Mouse (Mus musculus) kidney, adult 2 months (tissue): ENCODE results near the gene Timm44. TPM values are rescaled to one million over a fixed set of nuclear protein-coding genes. Genes with fewer than 3 reads are reported as not detected.

Experiments
- DNase-seq: peaks from one replicate; pipeline ENCODE4 v3.0.0; 2021
- H3K27ac ChIP-seq: fragments of 200-500 bp; 2 replicates; pipeline ENCODE4 v1.5.1; 2012; ENCODE audit warnings: low read depth, low read length, control low read depth, inconsistent platforms; ENCODE audit not compliant: insufficient read depth
- H3K27me3 ChIP-seq: fragments of 200-500 bp; replicated peaks from 2 replicates; pipeline ENCODE4 v1.6.1; 2012; ENCODE audit warnings: mild to moderate bottlenecking, moderate library complexity, low read length, inconsistent platforms; ENCODE audit not compliant: control insufficient read depth, insufficient read depth
- H3K36me3 ChIP-seq: fragments of 200-500 bp; 2 replicates; pipeline ENCODE4 v1.6.1; 2012; ENCODE audit warnings: mild to moderate bottlenecking, moderate library complexity, low read length, inconsistent platforms; ENCODE audit not compliant: control insufficient read depth, insufficient read depth
- H3K4me1 ChIP-seq: fragments of 200-500 bp; 2 replicates; pipeline ENCODE4 v1.6.1; 2011; ENCODE audit warnings: low read length; ENCODE audit not compliant: control insufficient read depth, insufficient read depth
- H3K4me3 ChIP-seq: fragments of 200-500 bp; 2 replicates; pipeline ENCODE4 v1.5.1; 2011; ENCODE audit warnings: mild to moderate bottlenecking, low read depth, low read length, control low read depth; ENCODE audit not compliant: insufficient read depth
- CTCF ChIP-seq: fragments of 200-500 bp; conservative IDR thresholded peaks from 2 replicates; pipeline ENCODE4 v1.5.1; 2011; ENCODE audit warnings: low read depth, mild to moderate bottlenecking, control low read depth, low read length, moderate library complexity, mixed read lengths; ENCODE audit not compliant: insufficient read depth, insufficient read length
- POLR2A ChIP-seq: fragments of 200-500 bp; IDR thresholded peaks from one replicate; pipeline ENCODE4 v1.6.1; 2011; ENCODE audit warnings: low read depth, low read length, control low read depth
- WGBS: fragments of 180-500 bp; shearing (Covaris S2); methylation state at CpG from one replicate; pipeline ENCODE4 v1.1.7; 2018; 5-methylcytosine and 5-hydroxymethylcytosine counted together
- polyA plus RNA-seq: library from polyadenylated mRNA; depleted of rRNA; stranded (reverse); fragments of >200 nt; gene quantifications from 2 replicates; pipeline ENCODE4 v1.2.3, GENCODE M21; 2012; rRNA removed

The Timm44 gene
- polyA plus RNA-seq, 1 experiment, result 88.1 TPM

- 20% methylated on average over 18 of the region's 18 CpGs for WGBS
- H3K27me3 ChIP-seq, result peaks cover 4% of the 10 kb centered on the region
- no peaks in the 10 kb centered on the region for H3K36me3 ChIP-seq
- H3K4me1 ChIP-seq, result peaks cover 4% of the 10 kb centered on the region; the same call in 1 of the 2 replicates
- no peak for DNase-seq
- H3K4me3 ChIP-seq, result no peak overlapping the region
- no peak overlapping the region for H3K27ac ChIP-seq
- TF ChIP-seq CTCF (no peak), POLR2A (no peak)
Measured at GRCm38 (mm10) chr8:4216296-4216695, 59.4 kb downstream of the Timm44 start.

GRCm38 (mm10) chr8:4214006-4214980 lies 61.4 kb downstream of the Timm44 start:
- Histone ChIP-seq H3K4me3 (peak overlapping the region; percentile 27), H3K27me3 (peaks cover 4% of the 10 kb centered on the region), H3K4me1 (peaks cover 4% of the 10 kb centered on the region; the same call in 1 of the 2 replicates), H3K27ac (no peak overlapping the region), H3K36me3 (no peaks in the 10 kb centered on the region)
- peak; percentile 34 for DNase-seq
- WGBS, result 22% methylated on average over 33 of the region's 33 CpGs
- TF ChIP-seq CTCF (no peak), POLR2A (no peak)

- no peaks in the 10 kb centered on the region for H3K36me3 ChIP-seq
- peak overlapping the region; percentile 27 for H3K4me3 ChIP-seq
- no peak overlapping the region for H3K27ac ChIP-seq
- TF ChIP-seq POLR2A, result no peak
- no peak for TF ChIP-seq CTCF
- WGBS, result 10% methylated on average over 18 of the region's 18 CpGs
- peaks cover 4% of the 10 kb centered on the region; the same call in 1 of the 2 replicates for H3K4me1 ChIP-seq
- H3K27me3 ChIP-seq, result peaks cover 4% of the 10 kb centered on the region
- peak; percentile 43 for DNase-seq
Measured at GRCm38 (mm10) chr8:4213210-4214005, 62.3 kb downstream of the Timm44 start.

- no peak for TF ChIP-seq CTCF
- TF ChIP-seq POLR2A, result no peak
- H3K27ac ChIP-seq, result no peak overlapping the region
- peaks cover 4% of the 10 kb centered on the region for H3K27me3 ChIP-seq
- peak overlapping the region; percentile 8; the same call in 1 of the 2 replicates for H3K4me3 ChIP-seq
- WGBS, result 1% methylated on average over 25 of the region's 25 CpGs
- no peaks in the 10 kb centered on the region for H3K36me3 ChIP-seq
- DNase-seq, result no peak
- peaks cover 4% of the 10 kb centered on the region; the same call in 1 of the 2 replicates for H3K4me1 ChIP-seq
Measured at GRCm38 (mm10) chr8:4212809-4213209, 62.9 kb downstream of the Timm44 start.

GRCm38 (mm10) chr8:4211097-4211496 lies 64.6 kb downstream of the Timm44 start:
- Histone ChIP-seq H3K4me3 (no peak overlapping the region), H3K27me3 (no peaks in the 10 kb centered on the region; the same call in 1 of the 2 replicates), H3K36me3 (no peaks in the 10 kb centered on the region), H3K4me1 (peaks cover 4% of the 10 kb centered on the region; the same call in 1 of the 2 replicates), H3K27ac (no peak overlapping the region)
- DNase-seq, result no peak
- 73% methylated on average over 6 of the region's 6 CpGs for WGBS
- no peak for TF ChIP-seq CTCF
- TF ChIP-seq POLR2A, result no peak

Other genes with a start within 250 kb of the Timm44 start
- gene Cd209f, start 170.1 kb downstream of the Timm44 start, polyA plus RNA-seq, result 2.4 and 5.7 TPM in 2 replicates
- gene Cd209g, start 141.8 kb downstream of the Timm44 start, polyA plus RNA-seq, result 2.2 and 6.5 TPM in 2 replicates
- gene Evi5l, start 109.3 kb downstream of the Timm44 start, polyA plus RNA-seq, result 22.4 and 23.0 TPM in 2 replicates
- gene Prr36, start 58.5 kb downstream of the Timm44 start, polyA plus RNA-seq, result 0.05 and 0.17 TPM in 2 replicates
- gene Lrrc8e, start 49.1 kb downstream of the Timm44 start, polyA plus RNA-seq, result 0.45 and 0.48 TPM in 2 replicates
- gene Map2k7, start 37.2 kb downstream of the Timm44 start, polyA plus RNA-seq, result 32.0 and 32.2 TPM in 2 replicates
- gene Gm49320, start 37.0 kb downstream of the Timm44 start, polyA plus RNA-seq, result 1.3 and 3.3 TPM in 2 replicates
- gene Tgfbr3l, start 27.7 kb downstream of the Timm44 start, polyA plus RNA-seq, result 18.7 and 27.8 TPM in 2 replicates
- gene Snapc2, start 22.8 kb downstream of the Timm44 start, polyA plus RNA-seq, result 36.7 and 36.9 TPM in 2 replicates
- gene Ctxn1, start 16.6 kb downstream of the Timm44 start, polyA plus RNA-seq, result 6.8 and 7.8 TPM in 2 replicates
- gene Ccl25, start 49.3 kb upstream of the Timm44 start, polyA plus RNA-seq, result 4.9 and 5.2 TPM in 2 replicates
- gene Elavl1, start 49.5 kb upstream of the Timm44 start, polyA plus RNA-seq, result 26.4 and 35.9 TPM in 2 replicates
- 26.9 and 33.3 TPM in 2 replicates for gene Cers4, start 217.1 kb upstream of the Timm44 start, polyA plus RNA-seq